Mouse (Mus musculus): ENCODE measurements around the gene Zfp819. TPM values are rescaled to one million over a fixed set of nuclear protein-coding genes. Genes with fewer than 3 reads are reported as not detected.

The Zfp819 gene
- total RNA-seq (2021): not detected in 2 replicates
- long read RNA-seq: 0 reads

DNA sequence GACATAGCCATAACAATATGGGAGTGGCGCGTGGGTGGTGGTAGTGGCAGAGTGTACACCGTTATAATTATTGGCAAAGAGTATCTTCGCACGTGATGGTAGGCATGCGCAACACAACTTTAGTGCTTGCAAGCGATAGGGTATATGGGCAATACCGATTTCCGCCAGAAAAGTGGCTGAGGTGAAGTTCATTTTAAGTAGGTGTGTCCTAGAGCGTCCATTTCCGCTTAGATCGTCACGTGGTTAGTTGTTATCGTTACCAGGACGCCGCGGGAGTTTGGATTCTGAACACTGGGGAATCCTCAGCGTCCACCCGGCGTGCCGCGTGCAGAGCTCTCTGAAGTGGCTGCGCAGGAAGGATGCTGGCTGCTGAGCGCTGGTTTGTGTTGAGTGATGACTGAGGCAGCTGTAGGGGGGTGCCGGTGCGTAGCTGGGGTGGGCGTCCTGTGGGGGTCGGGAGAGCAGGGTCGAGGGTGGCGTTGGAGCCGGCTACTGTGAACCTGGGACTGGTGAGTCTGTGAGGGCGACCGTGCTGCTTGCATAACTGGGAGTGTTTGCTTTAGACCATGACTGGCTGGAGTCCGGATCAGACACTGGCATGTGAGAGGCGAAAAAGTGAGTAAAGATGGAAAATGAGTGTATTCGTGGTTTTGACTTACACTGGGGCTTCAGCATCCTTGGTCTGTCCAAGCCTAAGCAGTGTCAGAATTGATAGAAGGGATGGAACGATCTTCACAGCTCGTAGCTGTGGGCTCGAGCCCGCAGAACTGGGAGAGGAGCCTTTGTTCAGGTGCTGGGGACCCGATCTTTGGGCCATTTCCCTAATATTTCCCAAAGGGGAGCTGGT, at the start of gene Zfp819:
Zfp819 (plus strand) TSS at position 274 of the 847 bp plus-strand sequence.
- DNase-seq: peak; percentile 69

- peak; percentile 85 for DNase-seq
Measured at GRCm38 (mm10) chr7:43562006-43562633, 44.8 kb upstream of the Zfp819 start, which contains the start of gene Zfp658. TSS of gene Zfp658 (plus strand) at chr7:43562256.

GRCm38 (mm10) chr7:43562651-43563070, 44.3 kb upstream of the Zfp819 start:
- DNase-seq: no peak

- no peak for DNase-seq
Measured at GRCm38 (mm10) chr7:43563300-43563699, 43.7 kb upstream of the Zfp819 start.

DNA sequence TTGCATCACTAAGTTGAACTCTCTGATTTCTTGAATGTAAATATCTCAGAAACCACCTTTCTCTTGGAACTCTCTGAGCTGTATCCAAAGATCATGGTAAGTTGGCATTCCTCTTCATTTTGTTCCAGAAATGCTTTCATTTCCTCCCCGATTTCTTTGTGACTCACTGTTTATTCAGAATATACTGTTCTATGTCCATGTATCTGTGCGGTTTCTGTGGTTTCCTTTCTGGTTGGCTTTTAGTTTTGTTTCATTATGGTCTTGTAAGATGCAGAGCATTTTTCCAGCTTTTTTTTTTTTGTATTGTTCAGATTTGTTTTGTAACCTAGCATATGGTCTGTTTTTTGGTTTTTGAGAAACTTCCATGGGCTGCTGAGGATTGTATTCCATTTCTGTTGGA, 35.8 kb upstream of the Zfp819 start:
- no peak for DNase-seq

GRCm38 (mm10) chr7:43579440-43580171, 27.4 kb upstream of the Zfp819 start, which contains the start of gene Zfp719:
TSS of gene Zfp719 (plus strand) at chr7:43579610.
- peak; percentile 91 for DNase-seq

DNA sequence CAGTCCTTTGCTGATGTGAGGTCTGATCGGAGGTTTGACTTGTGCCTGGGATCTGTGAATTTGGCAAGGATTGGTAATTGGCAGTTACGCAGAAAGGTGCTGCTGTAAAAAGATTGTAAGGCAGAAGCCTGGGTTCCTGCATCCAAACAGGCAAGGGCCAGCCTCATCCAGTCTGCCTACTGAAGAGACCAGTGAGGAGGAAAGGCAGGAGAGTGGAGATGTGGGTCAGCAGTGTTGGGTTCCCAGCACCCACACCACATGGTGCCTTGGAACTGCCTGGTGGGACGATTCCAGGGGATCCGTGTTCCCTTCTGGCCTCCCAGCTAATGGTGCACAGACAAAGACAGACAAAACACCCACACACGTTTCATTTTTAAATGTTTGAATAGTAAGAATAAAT, 26.4 kb upstream of the Zfp819 start:
- no peak for DNase-seq

DNA sequence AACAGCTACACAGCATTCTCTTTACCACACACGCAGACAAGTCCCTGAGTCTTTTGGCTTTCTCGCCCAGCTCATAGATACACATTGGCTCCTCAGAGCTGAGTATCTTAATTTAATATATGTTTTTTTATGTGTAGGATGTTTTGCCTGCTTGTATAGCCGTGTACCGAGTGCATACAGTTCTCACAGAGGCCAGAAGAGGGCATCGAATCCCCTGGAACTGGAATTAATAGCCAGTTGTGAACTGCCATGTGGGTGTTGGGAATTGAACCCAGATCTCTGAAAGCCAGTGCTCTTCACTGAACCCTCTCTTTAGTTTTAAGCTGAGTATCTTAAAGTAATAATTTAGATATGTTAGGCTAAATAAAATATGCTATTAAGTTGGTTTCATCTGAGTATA, 22.2 kb upstream of the Zfp819 start:
- no peak for DNase-seq

GRCm38 (mm10) chr7:43601884-43602283, 5.1 kb upstream of the Zfp819 start:
- DNase-seq: no peak

DNA sequence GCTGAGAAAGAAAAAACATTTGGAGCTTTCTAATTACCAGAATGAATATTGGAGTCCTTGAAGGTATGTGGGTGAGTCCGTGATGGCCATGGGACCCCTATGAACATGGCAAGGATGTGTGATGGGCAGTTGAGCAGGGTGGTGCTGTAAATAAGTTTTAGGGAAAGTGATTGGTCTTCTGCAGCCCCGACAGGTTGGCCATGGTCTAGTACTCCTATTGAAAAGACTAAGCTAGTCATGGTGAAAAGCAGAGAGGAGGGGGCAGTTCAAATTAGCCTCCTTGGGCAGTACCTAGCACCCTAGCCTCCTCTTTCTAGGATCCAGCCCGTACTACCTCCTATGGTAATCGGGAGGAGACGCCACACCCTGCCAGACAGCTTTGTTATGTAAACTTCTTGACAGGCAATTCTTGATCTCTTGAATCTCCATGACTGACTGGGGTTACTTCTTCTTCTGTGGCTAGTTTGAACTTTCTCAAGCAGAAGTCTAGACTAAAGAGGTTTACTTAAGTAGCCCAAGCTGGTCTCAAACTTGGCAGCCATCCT, 846 bp downstream of the Zfp819 start:
- DNase-seq: no peak

- DNase-seq: no peak
Measured at GRCm38 (mm10) chr7:43608316-43608824, 1.4 kb downstream of the Zfp819 start.

- no peak for DNase-seq
Measured at GRCm38 (mm10) chr7:43613816-43614551, 7.0 kb downstream of the Zfp819 start.

DNA sequence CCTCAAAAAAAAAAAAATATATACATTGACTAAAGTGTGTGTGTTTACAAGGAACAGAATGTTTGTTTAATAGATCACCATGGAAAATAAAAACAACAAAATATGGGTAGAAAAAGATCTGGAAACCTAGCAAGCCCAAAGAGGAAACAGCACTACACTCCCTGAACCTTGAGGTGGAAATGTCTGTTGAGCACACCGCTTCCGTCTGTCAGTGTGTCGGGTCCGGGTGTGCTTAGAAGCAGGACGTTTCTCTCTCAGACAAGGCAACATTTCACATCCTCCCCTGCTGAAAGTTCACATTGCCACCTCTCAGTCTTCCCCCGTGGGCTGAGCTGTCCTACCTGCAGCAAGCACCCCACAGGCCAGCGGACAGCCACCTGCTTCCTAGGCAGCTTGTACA, 16.0 kb downstream of the Zfp819 start:
- DNase-seq: no peak

DNA sequence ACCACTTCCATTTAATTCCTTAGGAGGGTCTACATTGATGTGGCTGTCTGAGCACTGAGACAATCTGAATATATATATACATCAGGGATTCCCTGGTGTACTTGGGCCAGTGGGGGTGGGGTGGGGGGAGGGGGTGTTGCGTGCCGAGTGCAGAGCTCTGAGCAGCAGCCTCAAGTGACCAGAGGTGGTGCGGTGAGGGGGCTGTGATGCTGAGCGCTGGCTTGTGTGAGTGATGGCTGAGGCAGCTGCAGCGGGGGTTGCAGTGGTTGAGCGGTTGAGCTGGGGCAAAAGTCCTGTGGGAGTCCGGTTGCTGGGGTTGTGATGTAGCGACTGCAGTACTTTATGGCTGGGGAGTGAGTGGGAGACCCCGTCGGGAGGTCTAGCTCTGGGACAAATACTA, 16.9 kb downstream of the Zfp819 start:
- no peak for DNase-seq

- DNase-seq: no peak
Measured at GRCm38 (mm10) chr7:43625065-43625464, 18.1 kb downstream of the Zfp819 start.

GRCm38 (mm10) chr7:43625794-43626422, 18.9 kb downstream of the Zfp819 start:
- no peak for DNase-seq

GRCm38 (mm10) chr7:43633940-43634339, 27.0 kb downstream of the Zfp819 start:
- DNase-seq: no peak

GRCm38 (mm10) chr7:43634500-43634899, 27.5 kb downstream of the Zfp819 start, which contains the start of gene Ceacam18:
TSS of gene Ceacam18 (plus strand) at chr7:43634707.
- no peak for DNase-seq

GRCm38 (mm10) chr7:43636194-43636593, 29.2 kb downstream of the Zfp819 start:
- DNase-seq: no peak

GRCm38 (mm10) chr7:43637118-43637517, 30.1 kb downstream of the Zfp819 start:
- no peak for DNase-seq

- DNase-seq: peak; percentile 34
Measured at GRCm38 (mm10) chr7:43642587-43642986, 35.6 kb downstream of the Zfp819 start.

All from adrenal gland, postnatal 25 days (tissue).